Mouse (Mus musculus): ENCODE results near the gene Krt6b.
"Not testable (repeated sequence)": the region's sequence is repeated elsewhere in the genome, so short reads cannot be mapped to it uniquely, and the experiment has no call there.

Krt6b gene

DNA sequence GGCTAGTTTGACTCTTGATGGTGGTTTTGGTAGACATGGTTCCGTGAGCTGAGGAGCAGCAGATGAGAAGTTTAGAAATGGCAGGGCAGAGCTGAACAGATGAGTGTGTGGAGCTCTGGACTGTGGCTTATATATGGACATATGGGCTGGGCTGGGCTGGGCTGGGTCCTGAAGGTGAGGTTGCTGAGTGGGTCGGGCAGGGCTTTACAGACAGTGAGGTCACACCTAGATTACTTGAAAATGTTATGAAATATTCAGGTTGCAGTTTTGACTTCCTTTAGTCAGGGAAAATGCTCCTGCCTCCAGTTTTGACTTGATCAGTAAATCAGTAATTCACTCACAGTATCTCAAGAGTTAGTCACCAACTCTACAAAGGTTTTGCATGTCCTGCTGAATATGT lies at the start of gene Krt6b:
Krt6b (minus strand) TSS at position 101 of the 400 bp plus-strand sequence.
- no peak for DNase-seq

DNA sequence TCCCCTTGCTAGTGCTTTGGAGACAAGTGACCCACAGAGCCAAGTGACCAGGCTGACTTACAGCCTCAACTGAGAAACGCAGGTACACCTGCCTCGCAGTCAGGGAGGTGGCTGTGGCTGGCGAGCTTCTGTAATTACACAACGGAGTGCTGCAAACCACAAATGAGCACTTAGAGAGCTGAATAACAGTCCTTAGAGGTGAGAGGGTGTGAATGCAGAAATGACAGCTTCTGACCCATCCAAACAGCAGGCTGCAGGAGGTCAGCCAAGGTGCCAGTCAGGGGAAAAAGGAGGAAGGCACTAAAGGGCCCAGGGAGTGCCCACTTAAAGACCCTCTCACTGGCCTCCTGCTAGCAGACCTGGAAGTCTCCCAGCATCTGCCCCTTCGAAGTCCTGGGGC lies 44.6 kb upstream of the Krt6b start:
- DNase-seq, result no peak

DNA sequence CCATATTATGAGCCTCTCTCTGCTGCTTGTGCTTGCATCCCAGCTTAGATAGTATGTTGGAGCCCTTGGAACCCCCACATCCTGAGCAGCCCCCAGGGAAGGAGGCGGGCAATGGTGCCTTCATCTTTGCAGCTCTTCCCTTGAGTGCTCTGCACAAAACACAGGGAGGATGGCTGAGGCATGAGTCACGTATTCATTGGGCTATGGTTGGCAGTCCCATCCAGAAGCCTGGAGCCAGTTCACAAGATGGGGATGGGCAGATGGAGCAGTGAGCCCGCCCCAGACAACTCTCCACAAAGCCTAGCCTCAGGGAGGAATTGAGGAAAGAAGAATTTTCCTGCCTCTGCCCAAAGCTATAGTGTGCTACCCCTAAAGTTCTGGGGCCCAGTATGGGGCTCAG lies 35.7 kb upstream of the Krt6b start:
- DNase-seq, result no peak

DNA sequence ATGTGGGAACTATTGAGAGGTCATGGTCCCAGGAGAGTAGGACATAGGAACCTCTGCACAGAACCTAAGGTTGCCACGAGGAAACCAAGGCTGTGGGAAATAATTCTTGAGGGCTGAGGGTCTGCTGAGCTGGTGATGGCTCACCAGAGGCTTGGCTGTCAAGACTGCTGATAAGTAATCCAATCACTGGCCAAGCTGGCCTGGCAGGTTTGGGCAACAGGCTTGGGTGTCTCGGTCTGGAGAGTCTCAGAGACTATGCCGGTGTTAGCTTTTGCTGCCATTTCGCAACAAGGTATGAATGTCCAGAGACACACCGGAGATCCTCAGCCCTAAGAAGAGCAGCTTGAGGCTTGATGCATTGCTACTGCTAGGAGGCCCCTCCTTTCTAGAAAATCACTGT lies 34.3 kb upstream of the Krt6b start:
- DNase-seq, result no peak

DNA sequence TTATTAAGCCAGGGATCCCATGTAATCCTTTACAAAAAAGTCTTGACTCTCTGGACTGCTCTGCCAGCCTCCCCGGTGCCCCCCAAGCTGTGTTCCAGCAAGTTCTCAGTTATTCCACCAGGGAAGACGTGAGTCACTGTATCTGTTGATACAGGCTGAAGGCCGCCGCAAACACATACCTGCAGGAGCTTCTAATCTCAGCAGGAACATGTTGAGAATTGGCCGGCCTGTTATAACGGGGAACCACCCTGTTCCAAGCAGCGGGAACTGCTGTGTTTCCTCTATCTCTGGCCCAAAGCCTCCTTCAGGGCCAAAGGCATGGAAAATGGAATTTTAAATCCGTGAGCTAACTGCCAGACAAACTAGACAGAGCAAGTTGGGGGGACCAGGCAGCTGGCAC lies 33.6 kb upstream of the Krt6b start:
- peak; percentile 4 for DNase-seq

DNA sequence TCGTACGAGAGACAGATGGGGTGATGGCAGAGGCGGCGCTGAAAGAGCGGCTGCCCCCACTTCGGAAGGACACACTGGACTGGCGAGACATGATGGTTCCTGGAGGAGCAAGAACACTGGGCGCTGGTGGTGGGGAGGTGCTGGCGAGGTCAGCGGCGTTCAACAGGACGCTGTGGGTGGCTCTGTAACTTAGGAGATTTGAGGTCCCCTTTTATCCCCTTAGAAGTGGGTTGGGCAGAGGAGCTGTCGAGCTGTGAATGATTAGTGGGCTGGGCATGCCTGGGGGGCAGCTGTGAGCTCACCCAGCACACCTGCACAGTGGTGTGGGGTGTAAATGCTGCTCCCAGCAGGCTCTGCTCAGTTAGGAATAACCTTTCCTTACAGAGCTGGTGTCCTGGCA lies 32.6 kb upstream of the Krt6b start, which contains the start of gene Krt5:
Krt5 (minus strand) TSS at position 179 of the 400 bp plus-strand sequence.
- no peak for DNase-seq

DNA sequence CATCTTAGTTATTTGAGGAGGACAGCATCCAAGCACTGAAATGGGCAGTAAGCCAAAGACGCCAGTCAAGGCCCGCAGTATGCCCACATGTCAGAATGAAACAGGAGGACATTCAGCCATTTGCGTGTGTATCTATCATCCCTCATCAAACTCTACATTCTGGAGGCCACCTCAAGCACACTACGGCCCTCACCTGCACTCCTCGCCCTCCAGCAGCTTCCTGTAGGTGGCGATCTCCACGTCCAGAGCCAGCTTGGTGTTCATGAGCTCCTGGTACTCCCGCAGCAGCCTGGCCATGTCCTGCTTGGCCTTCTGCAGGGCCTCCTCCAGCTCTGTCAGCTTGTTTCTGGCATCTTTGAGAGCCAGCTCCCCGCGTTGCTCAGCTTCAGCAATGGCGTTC lies 28.6 kb upstream of the Krt6b start:
- no peak for DNase-seq

DNA sequence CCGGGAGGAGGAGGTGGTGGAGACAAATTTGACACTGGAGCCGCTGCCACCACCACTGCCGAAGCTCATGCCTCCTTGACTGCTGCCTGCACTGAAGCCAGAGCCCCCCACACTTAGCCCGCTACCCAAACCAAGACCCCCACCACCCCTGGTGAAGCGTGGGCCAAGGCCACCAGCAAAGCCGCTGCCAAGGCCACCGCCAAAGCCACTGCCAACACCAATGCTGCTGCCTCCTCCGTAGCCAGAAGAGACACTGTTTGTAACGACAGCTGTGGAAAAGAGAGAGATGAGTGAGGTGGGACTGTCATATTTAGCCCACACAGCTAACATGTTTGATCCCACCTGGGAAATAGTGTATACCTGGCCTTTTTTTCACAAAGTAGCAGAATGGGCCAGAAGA lies 27.4 kb upstream of the Krt6b start:
- no peak for DNase-seq

DNA sequence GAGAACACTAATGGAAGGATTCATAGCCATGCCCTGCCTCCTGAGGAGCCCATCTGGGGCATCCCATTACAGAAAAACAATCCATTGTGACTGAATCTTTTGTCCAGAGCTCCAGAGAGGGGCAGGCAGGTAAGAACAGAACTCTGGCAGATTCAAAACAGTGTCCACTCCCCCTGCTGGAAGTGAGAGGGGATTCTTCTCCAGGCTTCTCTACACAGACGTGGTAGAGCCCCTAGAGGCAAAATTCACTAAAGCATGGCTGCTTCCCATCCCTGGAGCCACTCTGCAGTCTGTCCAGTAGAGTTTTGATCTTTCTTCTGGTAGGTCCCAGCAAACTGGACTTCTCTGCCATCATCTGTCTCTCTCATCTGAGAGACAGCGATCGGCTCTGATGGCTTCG lies 24.0 kb upstream of the Krt6b start:
- DNase-seq, result no peak

DNA sequence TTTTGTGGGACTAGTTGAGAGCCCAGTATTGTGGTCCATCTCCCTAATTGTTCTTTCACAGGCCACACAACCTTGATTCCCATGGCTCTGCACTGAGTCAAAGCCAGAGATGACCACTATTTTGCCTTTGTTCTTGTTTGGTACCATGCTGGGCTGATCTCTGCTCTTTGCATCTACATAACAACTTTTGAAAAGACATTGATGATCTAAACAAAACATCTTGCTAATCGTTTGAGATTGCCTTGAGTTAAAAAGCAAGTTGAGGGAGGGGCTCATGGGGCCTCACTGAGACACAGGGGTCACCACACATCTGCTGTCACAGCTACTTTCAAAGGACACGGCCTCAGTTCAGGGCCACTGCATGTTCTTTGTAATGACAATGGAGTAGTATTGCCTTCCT lies 22.3 kb upstream of the Krt6b start:
- no peak for DNase-seq

DNA sequence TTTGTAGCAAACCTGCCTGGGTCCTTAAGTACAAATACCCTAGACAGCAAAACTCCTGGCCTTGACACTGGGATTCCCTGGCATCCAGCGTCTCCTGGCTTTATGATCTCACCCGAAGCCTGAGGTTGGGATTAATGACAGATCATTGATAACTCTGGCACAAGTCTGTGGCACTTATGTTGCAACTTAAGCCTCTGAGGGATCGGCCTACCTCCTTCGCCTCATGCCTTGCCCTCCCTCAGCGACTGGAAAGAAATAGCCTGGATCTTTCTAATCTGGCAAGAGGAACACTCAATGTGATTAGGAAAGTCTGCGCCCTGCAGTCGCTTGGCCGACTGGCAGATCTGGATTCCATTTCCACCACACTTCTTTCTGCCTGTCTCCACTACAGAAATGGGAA lies 19.8 kb upstream of the Krt6b start:
- no peak for DNase-seq

DNA sequence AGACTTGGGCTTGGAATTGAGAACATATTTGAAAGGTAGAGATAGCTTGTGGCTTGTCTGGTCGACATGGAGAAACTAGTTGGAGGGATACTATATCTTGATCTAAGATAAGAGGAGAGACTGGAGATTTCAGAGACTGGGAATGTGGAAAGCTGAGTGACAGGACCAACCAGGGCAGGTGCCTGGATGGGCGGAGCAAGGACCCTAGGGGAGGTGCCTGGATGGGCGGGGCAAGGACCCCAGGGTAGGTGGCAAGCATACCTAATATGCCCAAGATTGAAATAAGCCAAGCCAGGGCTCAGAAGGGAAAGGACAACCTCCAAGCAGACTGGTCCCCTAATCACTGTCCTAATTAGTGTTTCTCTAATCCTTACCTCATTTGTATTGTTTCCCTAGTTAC lies 19.1 kb upstream of the Krt6b start:
- no peak for DNase-seq

DNA sequence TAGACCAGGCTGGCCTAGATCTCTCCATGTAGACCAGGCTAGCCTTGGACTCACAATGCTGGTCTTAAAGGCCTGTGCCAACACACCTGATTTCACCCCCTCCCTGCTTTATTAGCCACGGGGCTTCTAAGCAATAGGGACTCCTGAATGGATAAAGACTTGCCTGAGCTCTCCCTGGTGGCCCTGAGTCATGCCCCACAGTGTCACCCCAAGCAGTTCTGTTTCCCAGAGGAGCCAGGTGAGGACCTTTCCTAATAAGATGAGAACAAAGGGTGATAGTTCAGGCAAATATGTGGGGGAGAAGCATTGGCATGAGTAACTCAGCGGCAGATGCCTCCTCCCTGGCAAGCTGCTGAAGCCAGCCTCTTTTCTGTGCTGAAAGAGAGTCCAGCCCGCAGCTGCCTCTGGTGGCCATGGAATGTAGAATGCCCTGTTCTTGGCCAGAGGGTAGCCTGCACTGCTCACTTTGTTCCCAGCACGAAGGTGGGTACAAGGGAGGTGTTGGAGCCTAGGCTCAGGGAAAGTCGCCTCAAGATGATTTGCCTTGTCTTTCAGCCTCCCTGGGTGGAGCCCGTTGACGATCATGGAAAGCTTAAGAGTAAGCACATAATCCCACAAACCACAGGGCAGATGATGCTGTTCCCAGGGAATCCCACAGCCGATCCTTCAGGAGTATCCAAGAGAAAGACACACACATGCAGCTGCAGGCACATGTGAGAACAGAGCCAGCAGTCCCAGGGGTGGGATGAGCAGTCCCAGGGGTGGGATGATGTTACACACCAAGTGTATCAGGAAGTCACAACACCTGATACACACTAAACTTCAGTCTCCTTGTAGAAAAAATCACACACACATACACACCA lies 17.5 kb upstream of the Krt6b start:
- DNase-seq, result no peak

DNA sequence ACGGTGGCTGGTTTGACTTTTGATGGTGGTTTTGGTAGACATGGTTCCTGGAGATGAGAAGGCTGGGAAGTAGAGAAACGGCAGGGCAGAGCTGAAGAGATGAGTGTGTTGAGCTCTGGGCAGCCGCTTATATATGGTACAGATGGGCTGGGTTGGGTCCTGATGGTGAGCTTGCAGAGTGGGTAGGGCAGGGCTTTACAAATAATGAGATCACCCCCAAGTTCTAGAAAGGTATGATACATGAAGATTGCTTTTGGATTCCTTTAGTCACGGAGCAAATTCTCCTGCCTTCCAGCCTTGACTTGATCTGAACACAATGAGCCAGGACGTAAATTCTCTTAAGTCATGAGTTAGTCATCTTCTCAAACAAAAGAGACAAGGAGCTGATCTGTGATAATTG lies 14.1 kb upstream of the Krt6b start, which contains the start of gene Krt6a:
Krt6a (minus strand) TSS at position 101 of the 400 bp plus-strand sequence.
- DNase-seq, result no peak

DNA sequence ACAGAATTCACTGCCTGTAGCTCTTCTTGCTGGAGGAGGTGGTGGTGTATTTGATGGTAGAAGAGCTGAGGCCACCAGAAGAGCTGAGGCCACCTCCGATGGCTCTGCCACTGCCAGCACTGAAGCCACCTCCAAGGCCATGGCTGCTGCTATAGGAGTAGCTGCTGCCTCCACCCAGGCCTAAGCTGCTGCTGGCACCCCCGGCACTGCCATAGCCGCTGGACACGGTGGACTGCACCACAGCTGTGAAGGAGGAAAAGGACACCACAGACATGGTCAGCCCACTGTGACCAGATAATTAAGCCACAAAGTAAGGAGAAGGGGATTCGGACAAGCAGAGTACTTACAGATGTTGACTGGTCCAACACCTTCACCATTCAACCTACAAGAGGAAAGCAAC lies 10.4 kb upstream of the Krt6b start:
- not testable (repeated sequence) for DNase-seq

DNA sequence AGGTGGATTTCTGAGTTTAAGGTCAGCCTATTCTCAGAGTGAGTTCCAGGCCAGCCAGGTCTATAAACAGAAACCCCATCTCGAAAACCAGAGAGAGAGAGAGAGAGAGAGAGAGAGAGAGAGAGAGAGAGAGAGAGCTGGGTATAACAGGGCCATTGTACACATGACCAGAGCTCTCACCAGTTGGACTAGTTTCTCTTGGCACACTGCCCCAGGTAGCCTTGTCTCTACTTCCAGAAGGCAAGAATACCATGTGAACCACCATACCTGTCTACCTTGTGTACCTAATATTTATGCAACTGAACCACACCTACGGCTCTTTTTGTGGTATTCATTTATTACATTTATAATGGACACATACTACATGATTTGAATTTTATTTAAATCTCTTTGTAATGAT lies 8.1 kb upstream of the Krt6b start:
- no peak for DNase-seq

DNA sequence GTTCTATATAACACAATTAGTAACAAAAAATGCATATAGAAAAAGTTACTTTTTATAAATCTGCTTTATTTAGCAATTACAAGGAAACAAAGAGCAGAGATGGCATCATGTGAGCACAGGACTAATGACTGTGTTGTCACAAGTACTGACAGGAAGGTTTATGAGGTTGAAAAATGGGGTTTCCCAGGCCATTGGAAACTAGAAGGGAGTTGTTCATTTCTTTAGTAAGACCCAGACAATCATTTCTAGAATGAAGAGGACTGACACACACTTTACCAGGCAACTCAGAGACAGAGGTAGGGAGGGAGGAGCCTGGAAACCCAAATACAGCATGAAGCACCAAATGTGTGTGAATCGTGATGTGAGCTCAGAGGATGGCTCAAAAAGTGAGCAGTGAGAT lies 4.1 kb downstream of the Krt6b start:
- DNase-seq, result no peak

DNA sequence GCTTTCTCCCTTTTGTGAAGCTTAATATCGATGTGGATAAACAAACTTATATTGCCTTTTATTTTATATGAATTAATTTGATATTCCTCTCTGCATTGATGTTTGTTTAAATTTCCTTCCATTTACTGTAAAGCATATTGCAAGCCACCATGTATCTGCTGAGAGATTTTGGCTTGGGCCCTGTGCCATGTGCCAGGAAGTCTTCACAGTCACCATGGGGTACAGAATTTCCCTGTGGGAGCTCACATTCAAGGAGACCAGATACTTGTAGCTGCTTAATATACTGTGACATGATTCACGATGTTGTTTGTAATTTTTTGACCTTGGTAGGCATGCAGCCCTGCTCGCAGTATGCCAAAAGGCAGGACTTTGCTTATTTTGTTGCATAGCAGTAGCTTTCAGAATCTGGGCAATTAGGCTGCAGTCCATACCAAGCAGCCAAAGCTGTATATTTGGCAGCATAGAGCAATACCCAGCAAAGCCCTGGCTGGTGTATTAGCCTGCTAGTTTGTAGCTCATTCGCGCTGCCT lies 27.3 kb downstream of the Krt6b start:
- no peak for DNase-seq

DNA sequence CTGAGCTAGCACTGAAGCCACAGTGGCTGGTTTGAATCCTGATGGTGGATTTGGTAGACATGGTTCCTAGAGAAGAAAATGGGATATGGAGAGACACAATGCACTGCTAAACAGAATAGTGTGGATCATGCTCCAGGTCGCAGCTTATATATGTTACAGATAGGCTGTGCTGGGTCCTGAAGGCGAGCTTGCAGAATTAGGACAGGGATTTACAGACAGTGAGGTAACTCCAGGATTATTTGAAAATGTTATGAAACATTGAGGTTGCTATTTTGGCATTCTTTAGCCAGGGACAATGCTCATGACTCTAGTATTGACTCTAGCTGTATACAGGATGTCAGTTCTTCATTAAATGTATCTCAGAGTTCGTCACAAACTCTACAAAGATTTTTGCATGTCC lies 32.8 kb downstream of the Krt6b start, which contains the start of gene Gm5478:
Gm5478 (minus strand) TSS at position 101 of the 400 bp plus-strand sequence.
- DNase-seq, result no peak

DNA sequence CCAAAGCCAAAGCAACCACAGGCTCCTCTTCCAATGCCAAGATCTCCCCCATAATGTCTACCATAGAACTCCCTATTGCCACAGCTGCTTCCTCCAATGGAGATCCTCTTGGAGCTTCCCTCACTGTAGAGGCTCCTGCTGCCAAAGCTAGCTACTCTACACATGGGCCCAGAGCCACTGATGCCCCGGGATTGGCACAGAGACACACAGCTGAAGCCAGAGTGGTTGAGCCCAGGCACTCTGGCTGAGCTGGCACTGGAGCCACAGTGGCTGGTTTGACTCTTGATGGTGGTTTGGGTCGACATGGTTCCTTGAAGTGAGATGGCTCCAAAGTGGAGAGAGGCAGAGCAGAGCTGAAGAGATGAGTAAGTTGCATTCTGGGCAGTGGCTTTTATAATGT lies 52.2 kb downstream of the Krt6b start, which contains the start of gene Gm5414:
Gm5414 (minus strand) TSS at position 305 of the 400 bp plus-strand sequence.
- no peak for DNase-seq
